Mouse (Mus musculus): ENCODE data around the gene Aspscr1. TPM values are rescaled to one million over a fixed set of nuclear protein-coding genes. Genes with fewer than 3 reads are reported as not detected.

The Aspscr1 gene
- polyA plus RNA-seq (2014; fragmentation: Nextera tagmentation; extraction: Ambion mirVana): 124 and 130 TPM in 2 replicates

GRCm38 (mm10) chr11:120672687-120673593 lies at the start of gene Aspscr1:
TSS of gene Aspscr1 (plus strand) at chr11:120672973.
- under 1% methylated on average over 82 of the region's 83 CpGs for WGBS

DNA sequence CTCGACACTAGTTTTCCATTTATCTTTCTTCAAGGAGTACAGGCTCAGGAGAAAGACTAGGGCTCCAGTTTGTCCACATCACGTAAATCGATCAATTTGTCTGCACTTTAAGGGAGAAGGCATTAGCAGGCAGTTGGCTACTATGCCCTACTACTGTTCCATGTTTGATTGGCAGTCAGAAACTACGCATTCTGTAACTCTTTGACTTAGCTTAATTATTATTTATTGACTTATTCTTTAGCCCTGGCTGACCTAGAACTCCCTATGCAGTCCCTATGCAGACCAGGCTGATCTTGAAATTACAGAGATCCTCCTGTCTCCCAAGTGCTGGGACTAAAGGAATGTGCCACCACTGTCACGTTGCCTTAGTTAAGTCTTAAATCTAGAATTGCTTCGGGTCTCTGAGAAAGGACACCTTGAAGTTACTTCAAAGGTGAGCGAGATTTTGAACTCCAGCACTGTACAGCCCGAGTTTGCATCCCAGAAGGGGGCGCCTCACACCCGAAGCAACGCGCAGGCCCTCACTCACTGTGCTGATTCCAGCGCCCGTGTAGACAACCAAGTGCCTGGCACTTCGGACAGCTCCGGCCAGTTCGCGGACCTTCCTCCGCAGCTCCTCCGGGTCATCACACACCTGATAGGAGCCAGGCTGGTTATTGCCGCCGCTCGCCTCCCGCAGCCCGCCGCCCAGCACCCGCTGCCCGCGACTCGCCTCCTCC lies 48.7 kb upstream of the Aspscr1 start:
- peak overlapping the region; percentile 63 for H3K9ac ChIP-seq
- peaks cover 3% of the 10 kb centered on the region; the same call in 1 of the 2 replicates for H3K4me1 ChIP-seq (ENCODE audit: insufficient read depth)
- TF ChIP-seq CTCF (IDR thresholded peaks at IDR 0.05; ENCODE audit: low read depth): peak; percentile 63
- H3K27ac ChIP-seq (ENCODE audit: low read depth): peak overlapping the region; percentile 77
- DNase-seq: peak; percentile 78
- peak overlapping the region; percentile 99 for H3K4me2 ChIP-seq
- H3K27me3 ChIP-seq (ENCODE audit: insufficient read depth, low read length): no peaks in the 10 kb centered on the region
- WGBS: 11% methylated on average over 30 of the region's 30 CpGs
- H3K9me3 ChIP-seq (ENCODE audit: low read depth, low read length): no peaks in the 10 kb centered on the region
- H3K36me3 ChIP-seq (ENCODE audit: insufficient read depth): peaks cover 66% of the 10 kb centered on the region
- peak overlapping the region; percentile 96 for H3K4me3 ChIP-seq (ENCODE audit: low read depth, low read length)
- ATAC-seq (ENCODE audit: insufficient read depth): peak; percentile 81

More at GRCm38 (mm10) chr11:120672687-120673593, at the start of gene Aspscr1:
- H3K4me2 ChIP-seq: peak within 1 kb of the TSS; percentile 98
- H3K27ac ChIP-seq (ENCODE audit: low read depth): peak within 1 kb of the TSS; percentile 88
- TF ChIP-seq CTCF (IDR thresholded peaks at IDR 0.05; ENCODE audit: low read depth): 0 out of 2 replicates have a peak, but pooled peaks have one; percentile 3
- peak; percentile 98 for DNase-seq
- H3K9ac ChIP-seq: peak within 1 kb of the TSS; percentile 72
- H3K9me3 ChIP-seq (ENCODE audit: low read depth, low read length): no peaks in the 10 kb centered on the region
- H3K36me3 ChIP-seq (ENCODE audit: insufficient read depth): peaks cover 11% of the 10 kb centered on the region; the same call in 1 of the 2 replicates
- ATAC-seq (ENCODE audit: insufficient read depth): peak; percentile 96
- peak within 1 kb of the TSS; percentile 70 for H3K4me3 ChIP-seq (ENCODE audit: low read depth, low read length)
- H3K4me1 ChIP-seq (ENCODE audit: insufficient read depth): peaks cover 7% of the 10 kb centered on the region
- H3K27me3 ChIP-seq (ENCODE audit: insufficient read depth, low read length): no peaks in the 10 kb centered on the region

DNA sequence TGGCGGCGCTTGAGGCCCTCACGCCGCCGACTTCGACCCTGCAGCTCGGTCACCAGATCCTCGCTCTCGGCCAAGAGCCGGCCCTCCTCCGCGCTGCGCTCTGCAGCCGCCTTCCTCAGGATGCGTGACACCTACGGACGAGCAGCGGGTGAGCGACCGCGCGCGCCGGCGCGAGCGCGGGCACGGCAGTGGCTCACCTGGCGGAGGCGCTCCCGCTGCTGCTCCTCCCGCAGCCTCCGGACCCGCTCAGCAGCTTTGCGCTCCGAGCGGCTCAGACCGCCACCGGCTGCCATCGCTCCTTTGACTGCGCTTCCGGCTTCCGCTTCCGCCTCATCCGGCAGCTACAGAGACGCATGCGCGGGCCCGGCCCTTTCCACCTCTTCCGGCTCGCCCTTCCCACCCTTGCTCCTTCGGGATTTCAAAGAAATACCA lies 48.1 kb upstream of the Aspscr1 start:
- peaks cover 69% of the 10 kb centered on the region for H3K36me3 ChIP-seq (ENCODE audit: insufficient read depth)
- H3K4me2 ChIP-seq: peak overlapping the region; percentile 99
- ATAC-seq (ENCODE audit: insufficient read depth) (peak; percentile 82), DNase-seq (peak; percentile 94)
- peak overlapping the region; percentile 63 for H3K9ac ChIP-seq
- no peak for TF ChIP-seq CTCF (IDR thresholded peaks at IDR 0.05; ENCODE audit: low read depth)
- H3K4me1 ChIP-seq (ENCODE audit: insufficient read depth): peaks cover 3% of the 10 kb centered on the region
- H3K27ac ChIP-seq (ENCODE audit: low read depth): peak overlapping the region; percentile 77
- WGBS: under 1% methylated on average over 53 of the region's 53 CpGs
- no peaks in the 10 kb centered on the region for H3K27me3 ChIP-seq (ENCODE audit: insufficient read depth, low read length)
- H3K9me3 ChIP-seq (ENCODE audit: low read depth, low read length): no peaks in the 10 kb centered on the region
- H3K4me3 ChIP-seq (ENCODE audit: low read depth, low read length): peak overlapping the region; percentile 96

DNA sequence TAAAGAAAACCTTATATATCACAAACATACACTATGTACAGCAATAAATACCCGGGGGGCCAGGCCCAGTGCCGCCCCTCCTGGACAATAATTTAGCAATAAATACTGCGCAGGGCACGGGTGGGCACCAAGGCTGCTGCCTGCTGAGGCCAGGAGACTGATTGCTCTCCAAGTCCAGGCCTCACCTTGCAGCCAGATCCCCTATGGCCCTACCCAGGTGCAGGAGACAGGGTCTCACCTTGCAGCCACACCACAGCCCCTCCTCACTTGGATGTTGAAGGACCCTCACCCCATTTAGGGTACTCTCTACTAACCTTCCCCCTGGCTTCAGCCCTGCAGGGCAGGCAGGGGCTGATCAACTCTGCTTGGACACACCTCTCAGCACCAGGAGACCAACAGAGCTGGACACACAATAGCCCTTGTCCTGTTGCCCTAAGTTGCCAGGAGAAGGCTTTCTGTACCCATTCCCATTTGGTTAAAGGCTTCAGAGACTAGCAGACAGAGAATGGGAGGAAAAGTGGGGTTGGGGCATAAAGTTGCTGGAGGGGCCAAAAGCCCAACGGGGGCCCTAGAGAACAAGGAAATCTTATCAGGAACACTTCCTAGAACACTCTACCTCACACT lies 47.5 kb upstream of the Aspscr1 start, which contains the start of gene Sirt7:
Sirt7 (minus strand) TSS at position 89 of the 624 bp plus-strand sequence.
- WGBS: 22% methylated on average over 5 of the region's 5 CpGs
- H3K27ac ChIP-seq (ENCODE audit: low read depth): peak within 1 kb of the TSS; percentile 77
- peak within 1 kb of the TSS; percentile 99 for H3K4me2 ChIP-seq
- peaks cover 64% of the 10 kb centered on the region for H3K36me3 ChIP-seq (ENCODE audit: insufficient read depth)
- DNase-seq (no peak), ATAC-seq (ENCODE audit: insufficient read depth) (peak; percentile 22; the same call in 1 of the 2 replicates)
- 0 out of 2 replicates have a peak, but pooled peaks have one; percentile 6 for TF ChIP-seq CTCF (IDR thresholded peaks at IDR 0.05; ENCODE audit: low read depth)
- no peaks in the 10 kb centered on the region for H3K27me3 ChIP-seq (ENCODE audit: insufficient read depth, low read length)
- H3K4me1 ChIP-seq (ENCODE audit: insufficient read depth): peaks cover 9% of the 10 kb centered on the region
- H3K4me3 ChIP-seq (ENCODE audit: low read depth, low read length): peak within 1 kb of the TSS; percentile 96
- H3K9ac ChIP-seq: peak within 1 kb of the TSS; percentile 63
- no peaks in the 10 kb centered on the region for H3K9me3 ChIP-seq (ENCODE audit: low read depth, low read length)

DNA sequence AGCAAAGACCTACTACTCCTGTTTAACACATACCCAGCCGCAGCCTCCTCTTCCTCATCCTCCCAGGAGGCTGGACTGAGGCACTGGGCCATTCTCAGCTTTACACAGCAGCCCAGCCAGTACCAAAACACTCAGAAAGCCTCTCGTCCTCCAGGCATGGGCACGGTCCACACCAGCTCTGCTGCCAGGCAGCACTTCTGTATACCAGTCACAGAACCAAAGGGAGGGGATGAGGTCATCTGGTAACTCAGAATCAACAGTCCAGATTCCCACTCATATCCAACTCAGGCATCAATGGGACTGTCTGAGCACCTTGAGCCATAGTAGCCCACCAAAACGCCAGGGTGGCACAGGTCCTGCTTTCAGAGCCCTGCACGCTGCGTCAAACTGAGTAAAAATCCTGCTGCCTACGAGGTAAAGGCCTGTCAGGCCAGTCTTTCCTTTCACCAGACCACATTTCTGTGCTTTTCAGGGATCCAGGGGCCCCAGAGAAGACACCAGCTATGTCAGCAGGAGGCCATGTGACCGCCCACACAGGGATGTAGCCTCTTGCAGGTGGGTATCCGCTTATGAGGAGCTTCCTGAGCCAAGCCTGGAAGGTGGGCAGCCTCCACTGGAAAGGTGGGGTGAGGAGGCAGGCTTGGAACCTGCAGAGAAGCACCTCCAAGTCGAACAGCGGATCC lies 45.8 kb upstream of the Aspscr1 start:
- H3K9ac ChIP-seq: no peak overlapping the region
- no peaks in the 10 kb centered on the region for H3K9me3 ChIP-seq (ENCODE audit: low read depth, low read length)
- no peak overlapping the region for H3K27ac ChIP-seq (ENCODE audit: low read depth)
- 90% methylated on average over 11 of the region's 11 CpGs for WGBS
- H3K4me2 ChIP-seq: no peak overlapping the region
- ATAC-seq (ENCODE audit: insufficient read depth) (no peak), DNase-seq (no peak)
- no peak overlapping the region for H3K4me3 ChIP-seq (ENCODE audit: low read depth, low read length)
- peaks cover 17% of the 10 kb centered on the region for H3K4me1 ChIP-seq (ENCODE audit: insufficient read depth)
- no peak for TF ChIP-seq CTCF (IDR thresholded peaks at IDR 0.05; ENCODE audit: low read depth)
- H3K36me3 ChIP-seq (ENCODE audit: insufficient read depth): peaks cover 49% of the 10 kb centered on the region
- H3K27me3 ChIP-seq (ENCODE audit: insufficient read depth, low read length): no peaks in the 10 kb centered on the region
